Mouse (Mus musculus) adrenal gland, adult 18-20 months (tissue): ENCODE results near the gene E2f3. TPM values are rescaled to one million over a fixed set of nuclear protein-coding genes. Genes with fewer than 3 reads are reported as not detected.

Experiments used
- DNase-seq, 2 experiments: peaks; one replicate each; pipeline ENCODE4 v3.0.0; 2021 to 2022; ENCODE audit warnings: low spot score in 2 of 2
- total RNA-seq, 2 experiments: library from RNA; stranded (reverse); gene quantifications; 1 replicate in 1 of 2; 2 replicates in 1 of 2; pipeline ENCODE4 v1.2.3; 2021

E2f3 gene
- total RNA-seq, 2 experiments from 2014 or later, result 6.7 to 10.6 TPM

DNA sequence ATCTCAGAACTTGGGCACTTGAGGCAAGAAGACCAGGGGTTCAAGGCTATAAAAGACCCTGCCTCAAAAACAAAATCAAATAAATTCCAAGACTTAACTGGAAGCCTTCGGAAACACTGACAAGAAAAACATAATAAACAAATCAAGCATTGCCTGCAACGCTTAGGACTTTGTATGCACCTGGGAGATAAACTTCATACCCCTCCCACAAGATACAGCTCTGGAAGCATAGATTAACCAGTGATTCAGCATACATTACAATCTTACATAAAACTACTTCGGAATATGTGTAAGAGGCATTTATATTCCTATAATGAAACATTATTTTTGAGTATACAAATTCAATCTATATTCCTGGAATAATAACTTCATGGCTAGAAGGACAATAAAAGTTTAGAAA, 3.5 kb downstream of the E2f3 start:
- DNase-seq, result no peak

DNA sequence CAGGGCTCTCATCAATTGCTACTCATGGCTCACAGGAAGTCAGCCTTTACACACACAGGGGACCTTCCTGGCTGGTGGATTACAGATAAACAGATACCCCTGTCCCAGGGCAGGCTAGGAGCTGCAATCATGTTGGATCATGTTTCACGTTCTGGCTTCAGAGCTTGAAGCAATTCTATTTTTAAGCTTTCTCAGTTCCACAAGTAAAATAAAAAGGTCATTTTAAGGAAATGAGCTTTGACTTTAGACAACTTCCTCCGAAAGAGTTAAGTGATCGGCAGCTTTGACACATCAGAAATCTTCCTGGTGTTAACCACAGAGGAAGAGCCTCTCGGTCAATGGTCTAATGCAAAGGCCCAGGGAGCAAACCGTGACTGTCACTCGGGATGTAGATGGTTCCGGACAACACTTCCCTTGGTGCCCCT, 6.7 kb downstream of the E2f3 start:
- no peak for DNase-seq

DNA sequence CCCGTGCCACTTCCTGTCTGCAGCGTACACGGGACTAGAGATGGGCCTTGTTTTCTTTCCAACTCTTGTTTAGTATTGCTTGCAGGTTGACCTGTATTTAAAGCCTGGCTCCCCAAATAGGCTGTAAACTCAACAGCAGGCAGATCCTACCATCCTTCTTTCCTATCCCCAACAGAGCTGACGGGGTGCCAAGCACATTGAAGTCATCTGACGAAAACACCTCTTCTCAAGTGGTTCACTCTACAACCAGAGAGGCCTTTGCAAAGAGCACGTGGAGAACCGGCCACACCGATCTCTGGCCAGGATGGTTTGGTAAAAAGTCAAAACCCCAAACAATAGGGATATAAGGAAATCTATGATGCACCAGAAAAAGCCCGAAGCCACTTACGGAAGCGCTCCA, 8.5 kb downstream of the E2f3 start:
- no peak for DNase-seq

DNA sequence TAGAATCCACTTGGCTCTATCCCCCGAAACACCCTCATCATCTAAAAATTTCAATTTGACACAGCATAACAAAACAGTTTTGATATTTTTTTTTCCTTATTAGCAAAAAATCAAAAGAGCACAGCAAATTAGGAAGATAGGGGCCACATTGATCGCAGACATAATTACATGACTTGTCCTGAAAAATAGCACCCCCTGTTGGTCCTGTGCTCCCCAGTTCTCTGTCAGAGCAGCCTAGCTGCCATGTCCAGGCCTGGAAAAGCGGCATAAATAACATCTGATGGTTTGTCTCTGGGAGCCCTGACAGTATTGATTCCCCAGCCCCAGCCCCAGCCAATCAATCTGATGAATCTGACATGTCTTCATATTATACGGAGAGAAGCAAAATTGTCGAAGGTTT, 11.8 kb downstream of the E2f3 start:
- DNase-seq, result no peak

DNA sequence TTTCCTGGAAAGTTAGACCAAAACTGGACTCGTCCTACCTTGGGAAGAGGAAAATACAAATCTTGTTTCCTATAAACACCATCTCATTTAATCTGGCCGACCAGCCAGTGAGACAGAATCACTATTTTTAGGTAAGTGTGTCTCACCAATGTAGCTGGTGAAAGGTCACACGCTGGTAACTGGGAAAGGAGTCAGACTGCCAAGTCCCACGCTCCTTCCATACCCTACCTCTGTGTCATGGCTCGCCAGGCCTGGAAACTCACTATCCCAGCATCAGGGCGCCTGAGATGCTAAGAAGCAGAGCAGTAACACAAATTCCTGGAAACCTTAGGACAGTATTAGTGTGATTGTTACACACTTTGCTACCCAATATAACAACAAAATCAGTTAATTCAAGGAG, 12.3 kb downstream of the E2f3 start:
- DNase-seq, result no peak

DNA sequence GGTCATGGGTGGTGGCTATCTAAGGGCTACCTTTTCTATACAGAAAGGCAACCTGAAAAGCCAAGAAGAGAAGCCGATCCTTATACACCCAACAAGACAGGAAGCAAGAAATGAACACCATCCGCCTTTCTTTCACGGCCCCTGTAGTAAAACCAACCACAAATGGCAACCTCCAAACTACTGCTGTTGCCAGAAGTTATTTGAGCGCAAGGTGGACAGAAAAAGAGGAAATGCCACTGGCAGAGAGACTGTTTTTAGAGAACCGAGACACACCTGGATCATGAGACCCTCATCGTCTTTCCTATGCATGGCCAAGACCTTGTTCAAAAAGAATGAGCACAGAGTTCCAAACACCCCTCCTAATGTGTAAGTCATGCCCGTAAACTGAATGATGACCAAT, 15.5 kb downstream of the E2f3 start:
- DNase-seq, result no peak

DNA sequence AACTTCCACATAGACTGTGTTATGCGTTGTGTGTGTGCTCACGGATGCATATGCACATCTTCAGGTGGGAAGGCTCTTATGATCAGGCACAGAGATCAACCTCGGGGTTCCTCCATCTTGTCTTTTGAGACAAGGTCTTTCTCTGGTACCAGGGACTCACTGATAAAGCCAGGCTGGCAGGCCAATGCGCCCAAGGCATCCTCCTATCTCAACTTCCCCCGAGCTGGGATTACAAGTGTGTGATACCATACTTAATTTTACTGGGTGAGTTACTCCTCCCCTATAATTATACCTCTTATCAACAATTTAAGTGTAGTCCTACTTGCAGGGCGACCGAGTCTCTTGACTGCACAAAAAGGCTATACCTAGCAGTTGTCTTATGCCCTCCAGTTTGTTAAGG, 17.2 kb downstream of the E2f3 start:
- no peak for DNase-seq

DNA sequence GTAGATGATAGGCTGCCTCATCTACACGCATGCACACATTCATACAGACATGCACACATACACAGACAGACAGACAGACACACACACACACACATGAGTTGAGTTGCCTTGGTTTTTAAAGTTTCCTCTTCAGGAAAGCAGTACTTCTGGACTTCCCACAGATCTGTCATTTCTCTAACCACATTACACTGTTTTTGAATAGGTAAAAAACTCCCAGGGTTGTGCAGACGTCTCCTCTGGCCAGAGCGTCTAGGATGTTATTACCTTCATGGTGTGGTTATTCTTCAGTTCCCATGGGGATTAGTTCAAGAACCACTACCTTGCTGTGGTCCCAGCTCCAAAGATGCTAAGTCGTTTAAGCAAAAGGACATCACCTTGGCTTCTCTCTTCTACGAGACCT, 18.5 kb downstream of the E2f3 start:
- DNase-seq, result no peak

DNA sequence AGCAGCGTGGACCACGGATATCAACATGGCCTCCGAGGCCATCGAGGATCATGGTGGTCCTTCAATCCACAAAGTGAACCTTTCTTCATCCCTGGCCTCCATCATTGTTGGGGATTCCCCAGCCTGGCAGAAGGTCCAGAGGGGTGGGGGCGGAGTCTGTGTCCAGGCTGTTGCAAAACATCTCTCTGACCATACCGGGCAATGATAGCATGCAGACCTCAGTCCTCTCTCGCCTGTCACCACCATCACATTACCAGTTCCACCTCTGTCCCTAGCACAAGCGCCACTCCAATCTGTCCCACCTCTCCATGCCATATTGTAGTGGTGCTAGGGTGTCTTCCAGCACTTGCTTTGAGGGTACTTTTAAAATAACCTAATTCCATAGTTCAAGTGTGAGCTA, 18.9 kb downstream of the E2f3 start:
- no peak for DNase-seq

DNA sequence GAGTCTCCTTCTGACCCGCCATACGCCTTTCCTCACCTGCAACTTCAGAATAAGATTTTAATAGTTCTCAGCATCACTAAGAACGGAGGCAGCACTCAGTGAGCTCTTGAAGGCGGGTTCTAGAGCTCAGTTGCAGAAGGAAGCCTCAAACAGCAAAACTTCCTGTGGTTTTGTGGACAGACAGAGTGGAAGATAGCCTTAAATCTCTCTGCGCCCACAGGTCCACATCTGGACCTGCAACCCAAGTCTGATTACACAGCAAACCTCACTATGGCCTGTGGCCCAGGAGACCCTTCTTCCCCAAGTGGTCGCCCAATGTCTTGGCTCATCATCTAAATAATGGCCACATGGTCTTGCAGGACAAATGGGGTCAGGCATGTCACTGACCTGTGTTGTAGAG, 21.8 kb downstream of the E2f3 start:
- no peak for DNase-seq

DNA sequence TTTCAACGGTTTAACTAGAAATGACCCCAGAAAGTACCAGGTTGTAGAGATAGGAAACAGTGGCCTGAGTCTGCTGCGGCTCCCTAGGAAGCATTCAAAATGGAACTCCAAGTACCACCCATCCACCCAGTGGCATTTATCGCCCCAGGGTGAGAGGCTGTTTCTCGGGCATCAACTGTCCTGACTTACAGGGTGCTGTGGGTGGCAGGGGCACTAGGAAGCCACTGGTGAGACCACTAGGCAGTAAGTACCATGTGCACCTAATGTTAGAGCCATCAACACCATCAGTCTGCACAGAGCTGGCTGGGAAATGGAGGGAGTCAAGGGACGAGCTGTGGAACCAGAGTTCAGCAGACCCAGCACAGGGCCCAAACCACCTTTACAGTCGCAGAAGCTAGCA, 25.4 kb downstream of the E2f3 start:
- no peak for DNase-seq

DNA sequence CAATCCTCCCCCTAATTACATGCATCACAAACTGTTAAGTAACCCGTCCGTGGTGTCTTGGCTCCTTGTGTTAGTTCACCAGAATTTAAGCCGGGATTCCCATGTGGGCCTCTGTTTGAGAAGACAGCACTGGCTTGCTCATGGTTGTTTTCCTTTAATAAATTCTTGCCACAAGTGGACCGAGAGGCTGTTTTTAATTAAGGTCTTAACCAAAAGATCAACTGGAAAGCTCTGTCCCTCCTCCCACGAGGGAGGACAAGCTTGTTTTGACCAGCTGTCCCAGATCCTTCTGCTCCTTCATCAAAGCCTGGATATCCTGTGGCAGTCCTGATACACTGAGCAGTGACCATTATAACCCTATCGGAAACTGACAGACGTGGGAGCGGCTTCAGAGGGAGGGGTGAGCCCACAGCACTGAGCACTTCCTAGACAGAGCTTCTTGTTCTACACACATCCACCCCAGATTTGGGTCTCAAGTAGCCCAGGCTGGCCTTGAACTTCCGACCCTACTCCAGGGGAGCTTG, 28.1 kb downstream of the E2f3 start:
- DNase-seq, result no peak

DNA sequence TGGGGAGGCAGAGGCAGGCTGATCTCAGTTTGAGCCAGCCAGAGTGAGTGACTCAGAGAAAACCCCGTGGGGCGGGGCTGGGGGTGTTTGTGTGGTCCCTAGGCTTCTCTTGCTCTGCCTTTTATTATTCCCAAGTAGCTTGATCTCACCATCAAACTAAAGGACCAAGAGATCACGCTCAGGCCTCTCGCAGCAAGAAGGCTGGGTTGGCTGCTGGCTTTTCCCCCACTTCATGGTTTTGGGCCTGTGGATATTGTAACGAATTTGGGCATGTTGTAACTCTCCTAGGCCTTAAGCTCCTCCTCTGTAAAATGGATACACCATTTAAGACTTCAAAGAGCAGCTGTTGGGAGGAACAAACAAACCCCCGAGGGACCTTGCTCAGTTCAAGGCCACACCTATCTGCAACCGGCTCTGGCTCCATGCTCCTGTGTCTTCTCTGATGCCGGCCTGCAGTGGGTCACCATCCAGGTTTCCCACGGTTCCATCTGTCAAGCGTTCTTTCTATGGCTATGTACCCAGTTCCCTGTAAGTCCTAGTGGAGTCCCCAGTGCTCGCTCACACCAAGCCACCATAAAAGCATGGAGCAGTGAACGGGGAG, 28.9 kb downstream of the E2f3 start:
- DNase-seq, result no peak

DNA sequence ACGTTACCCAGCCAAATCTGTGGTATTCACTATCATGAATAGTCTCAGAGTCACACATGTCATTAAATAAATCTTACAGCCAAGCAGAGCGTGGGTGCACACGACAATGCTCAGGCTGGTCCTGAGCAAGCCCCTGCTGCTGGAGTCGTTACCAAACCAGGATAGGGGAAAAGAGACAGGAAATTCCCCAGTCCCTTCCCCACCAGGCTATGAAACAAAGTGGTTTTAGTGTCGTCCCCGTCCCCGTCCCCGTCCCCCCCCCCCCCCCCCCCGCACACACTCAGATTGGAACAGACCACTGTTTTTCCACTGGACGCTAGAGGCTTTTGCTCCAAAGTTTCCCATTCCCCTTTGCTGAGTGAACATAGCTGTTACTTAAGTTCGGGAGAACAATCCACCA, 30.6 kb downstream of the E2f3 start:
- no peak for DNase-seq

DNA sequence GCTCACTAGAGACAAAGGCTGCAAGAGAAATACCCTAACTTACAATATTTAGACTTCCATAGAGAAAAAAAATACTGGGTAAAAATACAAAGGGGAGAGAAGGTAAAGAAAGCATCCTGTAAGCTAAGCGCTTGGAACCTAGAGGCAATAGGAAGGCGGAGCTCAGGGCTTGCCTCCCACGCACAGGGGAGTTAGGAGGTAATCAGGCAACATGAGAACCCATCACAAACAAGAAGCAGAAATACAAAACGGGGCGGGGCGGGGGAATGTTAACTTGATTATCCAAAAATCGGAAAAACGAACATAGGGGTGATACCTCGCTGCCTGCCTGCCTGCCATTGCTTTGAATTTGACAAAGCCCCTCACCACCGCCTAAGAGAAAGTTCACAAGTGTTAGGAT, 31.1 kb downstream of the E2f3 start:
- DNase-seq, result no peak

DNA sequence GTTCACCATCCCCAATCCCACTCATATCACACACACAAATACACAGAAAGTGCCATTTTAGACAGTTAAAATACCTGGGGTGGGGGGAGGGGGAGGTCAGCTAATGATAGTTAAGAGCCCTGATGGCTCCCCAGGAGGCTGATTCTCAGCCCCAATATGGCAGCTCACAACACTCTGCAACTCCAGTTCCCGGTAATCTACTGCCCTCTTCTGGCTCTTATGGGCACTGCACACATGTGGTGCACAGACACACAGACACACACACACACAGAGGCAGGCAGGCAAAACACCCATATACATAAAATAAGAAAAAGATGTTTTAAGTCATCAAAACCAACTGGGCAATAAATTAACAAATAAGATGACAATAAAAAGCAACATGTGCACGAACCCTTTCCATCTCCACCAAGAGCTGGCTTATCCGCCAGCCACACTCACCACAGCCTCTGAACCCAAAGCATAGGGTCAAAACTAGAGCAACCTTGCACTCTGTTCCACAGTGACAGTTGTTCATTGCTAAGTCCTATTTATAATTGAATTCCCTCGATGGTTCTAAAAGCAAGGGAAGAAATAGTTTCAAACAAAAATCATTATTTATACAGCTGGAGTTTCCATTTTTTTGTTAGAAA, 32.3 kb downstream of the E2f3 start:
- DNase-seq, result no peak

DNA sequence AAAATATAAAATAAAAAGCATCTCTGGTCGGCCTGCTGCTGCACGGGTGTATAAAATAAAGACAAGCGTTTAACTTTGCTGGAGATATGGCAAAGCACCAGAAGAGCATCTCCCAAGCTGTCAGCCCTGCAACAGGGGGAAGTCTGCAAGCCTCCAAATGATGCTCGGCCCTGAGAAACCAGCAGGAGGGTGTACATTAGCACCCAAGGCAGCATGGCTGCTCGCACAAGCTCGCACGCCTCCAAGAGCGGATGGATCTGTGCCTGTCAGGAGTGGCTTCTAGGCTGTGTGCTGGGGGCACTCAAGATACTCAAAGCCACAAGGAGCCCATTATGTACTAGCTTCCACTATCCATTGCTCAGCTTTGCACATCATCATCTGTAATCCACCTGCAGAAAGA, 39.8 kb downstream of the E2f3 start:
- DNase-seq, result no peak

DNA sequence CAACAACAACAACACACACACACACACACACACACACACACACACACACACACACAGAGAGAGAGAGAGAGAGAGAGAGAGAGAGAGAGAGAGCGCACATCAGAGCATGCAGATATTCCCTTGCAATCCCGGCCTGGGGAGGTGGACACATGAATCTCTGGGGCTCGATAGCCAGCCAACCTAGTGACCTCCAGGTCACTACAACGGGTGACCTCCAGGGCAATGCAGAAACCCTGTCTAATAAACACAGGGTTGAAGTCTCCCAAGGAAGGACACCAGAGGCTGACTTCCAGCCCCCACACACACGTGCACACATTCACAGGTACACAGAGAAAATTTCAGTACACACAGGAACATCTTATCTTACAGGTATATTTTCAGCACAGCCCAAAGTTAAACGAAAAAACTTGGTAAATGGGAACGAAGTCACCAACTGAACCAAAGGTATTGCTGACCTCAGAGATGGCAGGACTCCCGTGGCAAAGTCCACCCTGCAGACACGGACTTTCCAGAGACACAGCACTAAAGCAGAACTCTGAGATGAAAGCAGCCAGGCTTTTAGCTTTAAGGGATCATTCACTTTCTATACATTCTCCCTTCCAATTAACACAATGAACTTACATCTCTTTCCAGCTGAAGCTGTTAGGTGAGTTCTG, 40.8 kb downstream of the E2f3 start:
- no peak for DNase-seq

DNA sequence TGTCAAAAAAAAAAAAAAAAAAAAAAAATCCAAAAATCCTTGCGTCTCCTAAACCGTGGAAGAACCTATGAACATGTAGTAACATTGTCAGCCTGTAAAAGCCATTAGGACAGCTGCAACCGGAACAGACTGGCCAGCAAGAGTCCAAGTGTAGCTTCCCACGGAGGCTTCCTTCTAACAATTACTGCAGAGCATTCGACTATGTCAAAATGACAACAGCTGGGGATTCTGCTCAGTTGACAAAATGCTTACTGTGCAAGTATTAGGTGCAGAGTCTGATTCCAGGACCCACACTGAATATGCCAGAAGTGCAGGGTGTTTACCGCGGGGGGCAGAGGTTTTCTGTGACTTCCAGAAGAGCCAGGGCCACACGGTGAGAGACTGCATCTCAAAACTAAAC, 41.4 kb downstream of the E2f3 start:
- no peak for DNase-seq

DNA sequence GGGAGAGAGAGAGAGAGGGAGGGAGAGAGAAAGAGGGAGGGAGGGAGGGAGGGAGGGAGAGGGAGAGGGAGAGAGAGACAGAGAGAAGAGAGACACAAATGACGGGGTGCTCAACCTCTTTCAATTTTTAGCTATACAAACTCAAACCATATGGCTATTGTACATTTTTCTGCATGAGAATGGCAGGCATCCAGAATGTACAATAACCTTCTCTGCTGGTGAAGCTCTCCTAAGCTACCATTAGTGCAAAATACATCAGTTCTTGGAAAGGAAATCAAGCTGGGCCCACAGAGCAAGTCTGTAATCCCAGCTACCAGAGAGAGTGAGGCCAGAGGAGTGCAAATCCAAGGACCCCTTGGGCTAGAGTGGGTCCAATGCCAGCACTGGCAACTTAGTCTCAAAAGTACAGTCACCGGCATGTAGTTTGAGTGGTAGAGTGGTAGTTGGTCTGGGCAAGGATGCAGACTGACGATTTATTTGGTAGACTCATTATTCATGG, 42.3 kb downstream of the E2f3 start:
- DNase-seq, result no peak

DNA sequence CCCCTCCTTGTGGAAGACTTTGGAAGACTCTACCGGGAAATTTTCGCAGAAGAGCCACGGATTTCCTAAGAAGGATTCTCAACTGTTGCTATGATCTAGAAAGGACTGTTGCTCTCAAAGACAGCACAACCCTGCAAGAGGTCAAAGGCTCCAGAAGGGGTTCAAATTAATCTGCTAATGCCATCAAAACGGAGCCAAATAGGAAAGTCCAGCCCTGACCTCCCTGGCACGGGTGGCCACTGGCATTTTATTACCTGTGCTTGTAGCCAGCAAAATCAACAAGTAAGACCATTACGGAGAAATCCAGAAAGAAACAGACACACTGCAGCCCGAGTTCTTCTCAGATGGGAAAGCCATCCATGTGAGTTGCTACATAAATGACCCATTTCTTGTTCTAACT, 45.8 kb downstream of the E2f3 start:
- no peak for DNase-seq

DNA sequence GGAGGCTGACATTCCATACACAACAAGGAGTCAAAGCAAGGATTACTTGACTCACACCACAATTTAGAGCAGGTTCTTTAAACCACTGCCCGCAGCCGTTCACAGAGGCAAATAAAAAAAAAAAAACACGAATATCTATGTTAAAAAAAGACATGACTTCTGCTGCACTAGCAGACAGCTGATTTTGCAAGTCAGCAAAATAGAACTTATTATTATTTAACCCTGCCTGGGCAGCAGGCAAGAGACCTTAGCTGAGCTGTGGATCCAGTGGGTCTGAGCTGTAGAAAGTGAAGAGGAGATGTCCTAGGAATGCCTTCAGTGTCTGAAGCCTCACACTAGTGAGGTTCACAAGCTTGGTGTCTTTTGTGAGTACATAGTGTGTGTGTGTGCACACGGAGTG, 46.5 kb downstream of the E2f3 start:
- DNase-seq, result no peak

DNA sequence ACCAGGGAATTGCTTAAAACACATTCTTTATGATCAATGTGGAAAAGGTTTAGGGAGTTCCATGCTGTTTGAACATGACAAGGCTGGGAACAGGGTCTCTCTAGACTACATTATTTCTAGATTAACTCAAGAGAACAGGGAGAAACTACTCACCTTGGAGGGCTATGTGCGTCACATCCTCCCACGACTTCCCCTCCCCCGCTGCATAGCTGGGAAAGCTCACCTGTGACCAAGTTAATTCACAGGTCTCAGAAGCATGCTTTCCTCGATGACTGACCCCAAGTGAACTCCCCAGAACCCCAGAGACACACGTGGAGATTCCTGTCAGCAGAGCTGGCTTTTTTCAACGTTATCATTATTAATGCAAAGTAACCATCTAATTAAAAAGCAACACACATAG, 47.1 kb downstream of the E2f3 start:
- no peak for DNase-seq
